9 mouse cellular contexts compared by ENCODE assay signal in the genomic region with DNA sequence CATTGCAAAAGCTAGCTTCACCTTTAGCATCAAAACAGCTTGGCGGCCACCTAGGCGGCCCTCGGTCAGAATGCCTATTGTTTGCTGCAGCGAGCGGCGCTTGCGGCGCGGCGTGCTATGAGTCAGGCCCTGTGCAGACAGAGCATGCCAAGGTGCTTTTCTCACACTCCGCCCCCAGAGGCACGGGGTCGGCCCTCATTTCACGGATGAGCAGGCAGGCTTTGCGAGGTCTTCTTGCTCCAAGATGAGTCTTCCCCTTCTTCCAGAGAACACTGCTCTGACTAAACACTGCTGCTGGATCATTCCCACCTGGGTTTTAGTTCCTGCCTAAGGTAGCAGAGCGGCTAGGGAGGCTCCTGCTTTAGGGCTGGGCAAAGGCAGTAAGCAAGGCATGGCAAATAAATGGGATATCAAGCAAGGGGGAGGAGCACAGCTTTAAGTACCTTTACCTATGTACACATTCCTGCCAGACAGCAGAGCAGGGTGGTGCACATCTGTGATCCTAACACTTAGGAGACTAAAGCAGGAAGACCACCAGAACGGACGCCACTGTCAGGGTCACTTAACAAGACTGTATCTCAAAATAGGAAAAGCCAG. TPM values are rescaled to one million over a fixed set of nuclear protein-coding genes. Genes with fewer than 3 reads are reported as not detected.
A peak's percentile ranks its signal among the peaks of the same experiment; 100 is the strongest.
DNase-seq lines count a peak whose midpoint lies in the region; ATAC-seq and TF ChIP-seq lines count a peak whose summit lies in the region.
"Had no signal": no experiment of that assay in that cellular context is flagged by ENCODE, and none has a peak within 500 bp of the region (broad histone marks: within the 10 kb centered on the region; RNA-seq: fewer than 3 reads in every experiment).

No protein-coding gene starts in this region.

- peak; percentile 18 to 34 for DNase-seq in right cerebral cortex, adult 2 months (ENCODE audit: low spot score in 2 of 2)
- no peak for DNase-seq in right cerebral cortex, postnatal 4 days
- peak; percentile 55 for DNase-seq in cerebellum, postnatal 14 days
- peak; percentile 27 to 38 for DNase-seq in heart, postnatal 10 days
- peak; percentile 62 for DNase-seq in limb, embryonic 10.5 days (ENCODE audit: low spot score)
- no peak for DNase-seq in layer of hippocampus, postnatal 14 days (ENCODE audit: low spot score in 2 of 2)

- H3K36me3 ChIP-seq in limb, embryonic 10.5 days, result no peaks in the 10 kb centered on the region
- no peaks in the 10 kb centered on the region for H3K36me3 ChIP-seq in myocyte (ENCODE audit: control insufficient read depth, insufficient read depth)

- peak overlapping the region; percentile 30 for H3K4me3 ChIP-seq in limb, embryonic 10.5 days
- no peak overlapping the region for H3K4me3 ChIP-seq in myocyte
- H3K4me3 ChIP-seq: megakaryocyte, embryonic 14.5 days had no signal

- no peaks in the 10 kb centered on the region for H3K9me3 ChIP-seq in limb, embryonic 10.5 days (replicated peaks)
- H3K9me3 ChIP-seq: megakaryocyte, embryonic 14.5 days had no signal

- peaks cover 16% of the 10 kb centered on the region for H3K79me2 ChIP-seq in myocyte (ENCODE audit: control insufficient read depth, insufficient read depth)

- H3K27me3 ChIP-seq in limb, embryonic 10.5 days (ENCODE audit: low read depth, poor library complexity, severe bottlenecking), result peaks cover 5% of the 10 kb centered on the region; the same call in 1 of the 2 replicates
- H3K27me3 ChIP-seq in myocyte (ENCODE audit: control insufficient read depth, insufficient read depth, insufficient read length), result no peaks in the 10 kb centered on the region
- H3K27me3 ChIP-seq: megakaryocyte, embryonic 14.5 days had no signal

- intact Hi-C loops in heart, postnatal 10 days (cut with DNase I), result no loop called here

- peaks cover 27% of the 10 kb centered on the region for H3K4me1 ChIP-seq in limb, embryonic 10.5 days

- peak overlapping the region; percentile 33; the same call in 1 of the 2 replicates for H3K27ac ChIP-seq in limb, embryonic 10.5 days

- WGBS in limb, embryonic 10.5 days, result 7% methylated on average over 18 of the region's 18 CpGs

- TF ChIP-seq POLR2A in myocyte (IDR thresholded peaks at IDR 0.05; ENCODE audit: insufficient read length, low read depth), result no peak

- H3ac ChIP-seq in myocyte (ENCODE audit: control insufficient read depth, insufficient read length), result no peak overlapping the region

- no peak for ATAC-seq in activated CD4-positive, CD25-positive, alpha-beta regulatory T cell, adult 4 months

- peak overlapping the region; percentile 18 for H3K4me2 ChIP-seq in myocyte (ENCODE audit: low read depth)

TF ChIP-seq in myocyte, 11 proteins besides CTCF, POLR2A, EP300 and RAD21:
- TF ChIP-seq REST (IDR thresholded peaks at IDR 0.05; ENCODE audit: insufficient read depth, insufficient read length) (no peak), POLR2AphosphoS2 (IDR thresholded peaks at IDR 0.05; ENCODE audit: insufficient read length, low read depth) (peak; percentile 21)

RNA-seq across cellular contexts. Expression of a gene that starts 5.7 kb away (rescaled TPM):
- 100 to 1,000 TPM in 1 of 2 experiments, 10 to 100 TPM in 1; 96.2 to 104 TPM for total RNA-seq in heart, postnatal 10 days (2021)
- polyA plus RNA-seq in limb, embryonic 10.5 days (2016; fragmentation: Nextera tagmentation; extraction: Ambion mirVana), result 17.2 and 23.3 TPM in 2 replicates
- 25.8 TPM for polyA plus RNA-seq in myocyte (2012; fragmentation: generic; extraction: Trizol)
- total RNA-seq in layer of hippocampus, postnatal 14 days (2021), result 100 to 1,000 TPM; 107 TPM
- 10 to 100 TPM; 54.3 to 76.5 TPM for polyA plus RNA-seq in activated CD4-positive, CD25-positive, alpha-beta regulatory T cell, adult 4 months (2017; shearing (Covaris generic))

RNA-seq across cellular contexts. Expression of a gene that starts 37.3 kb away (rescaled TPM):
- total RNA-seq in heart, postnatal 10 days (2021), result under 1 TPM; 0.24 to 0.27 TPM
- polyA plus RNA-seq in limb, embryonic 10.5 days (2016; fragmentation: Nextera tagmentation; extraction: Ambion mirVana), result not detected in 2 replicates
- polyA plus RNA-seq in myocyte (2012; fragmentation: generic; extraction: Trizol), result 0.01 TPM
- total RNA-seq in layer of hippocampus, postnatal 14 days (2021), result not detected
- 10 to 100 TPM; 49.2 to 80.2 TPM for polyA plus RNA-seq in activated CD4-positive, CD25-positive, alpha-beta regulatory T cell, adult 4 months (2017; shearing (Covaris generic))

Comparison
In these comparisons a context has a peak if more than half of its experiments do, and no peak if none do; other contexts are left out.
1. DNase-seq: peak in right cerebral cortex, adult 2 months (2 of 2), cerebellum, postnatal 14 days (2 of 2), heart, postnatal 10 days (2 of 2) and limb, embryonic 10.5 days (single experiment); none in right cerebral cortex, postnatal 4 days (single experiment) and layer of hippocampus, postnatal 14 days (0 of 2).
2. RNA of a gene that starts 37.3 kb away (polyA plus RNA-seq): 49.2 to 80.2 TPM in activated CD4-positive, CD25-positive, alpha-beta regulatory T cell, adult 4 months; 0.01 TPM in myocyte (single experiment) and not detected in limb, embryonic 10.5 days; every median in the first group is over 10 times any median in the second.